Mouse (Mus musculus) kidney, adult 2 months (tissue): Measurements from ENCODE around the gene Bfsp2. TPM values are rescaled to one million over a fixed set of nuclear protein-coding genes. Genes with fewer than 3 reads are reported as not detected.

Source experiments
- DNase-seq: peaks from one replicate; pipeline ENCODE4 v3.0.0; 2021
- H3K27ac ChIP-seq: fragments of 200-500 bp; 2 replicates; pipeline ENCODE4 v1.5.1; 2012; ENCODE audit warnings: low read depth, low read length, control low read depth, inconsistent platforms; ENCODE audit not compliant: insufficient read depth
- H3K27me3 ChIP-seq: fragments of 200-500 bp; replicated peaks from 2 replicates; pipeline ENCODE4 v1.6.1; 2012; ENCODE audit warnings: mild to moderate bottlenecking, moderate library complexity, low read length, inconsistent platforms; ENCODE audit not compliant: control insufficient read depth, insufficient read depth
- H3K36me3 ChIP-seq: fragments of 200-500 bp; 2 replicates; pipeline ENCODE4 v1.6.1; 2012; ENCODE audit warnings: mild to moderate bottlenecking, moderate library complexity, low read length, inconsistent platforms; ENCODE audit not compliant: control insufficient read depth, insufficient read depth
- H3K4me1 ChIP-seq: fragments of 200-500 bp; 2 replicates; pipeline ENCODE4 v1.6.1; 2011; ENCODE audit warnings: low read length; ENCODE audit not compliant: control insufficient read depth, insufficient read depth
- H3K4me3 ChIP-seq: fragments of 200-500 bp; 2 replicates; pipeline ENCODE4 v1.5.1; 2011; ENCODE audit warnings: mild to moderate bottlenecking, low read depth, low read length, control low read depth; ENCODE audit not compliant: insufficient read depth
- CTCF ChIP-seq: fragments of 200-500 bp; conservative IDR thresholded peaks from 2 replicates; pipeline ENCODE4 v1.5.1; 2011; ENCODE audit warnings: low read depth, mild to moderate bottlenecking, control low read depth, low read length, moderate library complexity, mixed read lengths; ENCODE audit not compliant: insufficient read depth, insufficient read length
- POLR2A ChIP-seq: fragments of 200-500 bp; IDR thresholded peaks from one replicate; pipeline ENCODE4 v1.6.1; 2011; ENCODE audit warnings: low read depth, low read length, control low read depth
- WGBS: fragments of 180-500 bp; shearing (Covaris S2); methylation state at CpG from one replicate; pipeline ENCODE4 v1.1.7; 2018; 5-methylcytosine and 5-hydroxymethylcytosine counted together
- polyA plus RNA-seq: library from polyadenylated mRNA; depleted of rRNA; stranded (reverse); fragments of >200 nt; gene quantifications from 2 replicates; pipeline ENCODE4 v1.2.3, GENCODE M21; 2012; rRNA removed

Gene Bfsp2
- polyA plus RNA-seq: 0.14 and 0.56 TPM in 2 replicates

DNA sequence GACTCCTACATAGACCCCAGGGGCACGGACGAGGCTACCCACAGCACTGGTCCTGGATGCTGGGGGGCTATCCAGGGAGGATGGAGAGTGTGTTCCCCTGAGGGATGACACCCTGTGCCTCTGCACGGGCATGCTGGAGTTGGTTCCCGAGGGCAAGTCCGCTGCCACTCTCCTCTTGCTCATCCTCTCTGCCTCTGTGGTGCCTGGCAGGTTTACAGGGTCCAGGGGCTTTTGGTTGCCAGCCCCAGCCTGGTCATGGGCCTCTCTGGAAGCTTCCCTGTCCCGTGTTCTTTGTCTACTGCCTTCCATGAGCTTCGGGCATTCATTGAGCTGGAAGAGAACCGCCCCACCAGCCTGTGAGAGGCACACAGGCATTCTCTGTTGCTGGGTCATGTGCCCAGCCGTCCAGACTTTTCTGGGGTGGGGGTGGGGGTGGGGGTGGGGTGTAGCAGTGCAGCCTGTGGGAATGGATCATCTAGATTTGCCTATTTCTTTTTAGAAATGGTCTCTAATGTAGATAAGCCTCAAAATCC lies at the start of gene Bfsp2:
Bfsp2 (minus strand) TSS at position 377 of the 533 bp plus-strand sequence.
- Histone ChIP-seq H3K27me3 (no peaks in the 10 kb centered on the region), H3K27ac (no peak within 1 kb of the TSS), H3K4me3 (no peak within 1 kb of the TSS), H3K4me1 (peaks cover 12% of the 10 kb centered on the region; the same call in 1 of the 2 replicates), H3K36me3 (no peaks in the 10 kb centered on the region)
- DNase-seq: no peak
- 82% methylated on average over 9 of the region's 9 CpGs for WGBS
- TF ChIP-seq POLR2A: no peak
- TF ChIP-seq CTCF: no peak

DNA sequence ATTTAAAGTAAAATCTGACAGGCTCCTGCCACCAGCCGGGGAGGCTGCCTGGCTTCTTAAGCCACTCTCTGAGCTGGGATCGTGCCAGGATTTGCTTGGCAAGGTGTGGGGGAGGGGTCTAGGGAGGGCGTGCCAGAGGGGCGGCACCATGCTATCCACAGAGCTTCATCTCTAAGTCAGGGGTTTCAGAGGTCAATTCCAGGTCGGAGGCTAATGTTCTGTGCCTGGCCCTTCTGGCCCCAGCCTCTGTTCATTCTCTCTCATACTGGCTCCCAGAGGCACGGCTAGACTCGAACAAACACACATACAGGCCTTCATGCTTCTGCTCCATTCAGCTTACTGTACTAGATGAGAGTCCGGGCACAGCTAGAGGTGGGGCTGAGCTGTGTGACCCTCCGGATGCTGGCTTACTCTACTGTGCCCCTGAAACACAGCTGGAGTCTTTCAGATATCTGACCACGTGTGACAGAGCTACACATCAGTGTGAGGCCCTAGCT lies 44.9 kb upstream of the Bfsp2 start:
- no peaks in the 10 kb centered on the region for H3K27me3 ChIP-seq
- TF ChIP-seq CTCF (no peak), POLR2A (no peak)
- no peak overlapping the region for H3K4me3 ChIP-seq
- no peaks in the 10 kb centered on the region for H3K36me3 ChIP-seq
- no peaks in the 10 kb centered on the region for H3K4me1 ChIP-seq
- no peak overlapping the region for H3K27ac ChIP-seq
- peak; percentile 14 for DNase-seq
- WGBS: 25% methylated on average over 10 of the region's 10 CpGs

DNA sequence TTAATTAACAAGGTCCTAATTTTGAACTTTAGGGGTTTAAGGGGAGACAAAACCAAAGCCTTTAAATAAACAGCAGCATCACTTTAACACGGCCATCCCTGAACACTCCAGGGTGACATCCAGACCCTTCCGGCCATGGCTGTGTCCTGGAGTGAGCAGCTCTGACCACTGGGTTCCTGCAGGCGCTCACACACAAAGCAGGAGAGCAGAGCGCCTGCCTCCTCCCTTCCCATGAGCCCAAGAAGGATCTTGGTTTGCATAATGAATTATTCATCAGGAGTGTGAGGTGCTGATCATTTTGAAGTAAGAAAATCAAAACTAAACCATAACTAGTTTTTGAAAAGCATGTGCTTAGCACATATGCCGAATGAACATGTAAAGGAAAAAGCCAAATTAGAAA lies 44.4 kb upstream of the Bfsp2 start:
- H3K27me3 ChIP-seq: no peaks in the 10 kb centered on the region
- H3K4me3 ChIP-seq: no peak overlapping the region
- no peak overlapping the region for H3K27ac ChIP-seq
- WGBS: 42% methylated on average over 5 of the region's 5 CpGs
- no peak for TF ChIP-seq CTCF
- no peak for TF ChIP-seq POLR2A
- DNase-seq: no peak
- H3K36me3 ChIP-seq: no peaks in the 10 kb centered on the region
- H3K4me1 ChIP-seq: no peaks in the 10 kb centered on the region

DNA sequence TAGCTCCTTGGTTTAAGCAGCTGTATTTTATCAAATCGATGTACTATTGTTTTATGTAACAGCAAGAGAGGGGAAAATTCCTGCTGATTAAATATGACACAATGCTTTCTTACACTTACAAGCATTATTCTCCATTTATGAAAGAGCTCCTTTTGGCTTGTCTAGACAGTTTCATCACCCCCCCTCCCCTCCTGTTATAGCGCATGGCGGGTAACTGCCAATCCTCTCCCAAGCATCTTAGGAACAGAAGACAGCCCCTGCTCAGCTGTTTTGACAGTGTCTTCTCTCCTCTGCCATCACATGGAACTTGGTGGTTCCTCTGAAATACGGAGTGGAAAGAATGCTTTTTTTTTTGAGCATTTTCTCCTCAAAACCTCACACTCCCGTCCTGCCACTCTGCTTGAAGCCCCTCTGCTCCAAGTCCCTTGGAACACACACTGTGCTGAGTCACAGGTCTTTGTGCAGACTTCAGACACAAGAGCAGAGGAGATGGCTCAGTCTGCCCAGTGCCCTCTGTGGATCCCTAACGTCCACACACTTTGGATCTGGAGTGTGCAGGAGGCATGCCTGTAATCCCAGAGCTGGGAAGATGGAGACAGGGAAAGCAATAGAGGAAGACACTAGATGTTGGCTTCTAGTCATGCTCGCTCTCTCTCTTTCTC lies 43.7 kb upstream of the Bfsp2 start:
- TF ChIP-seq CTCF (no peak), POLR2A (no peak)
- Histone ChIP-seq H3K4me3 (no peak overlapping the region), H3K27me3 (no peaks in the 10 kb centered on the region), H3K36me3 (no peaks in the 10 kb centered on the region), H3K27ac (no peak overlapping the region), H3K4me1 (no peaks in the 10 kb centered on the region)
- no peak for DNase-seq
- WGBS: 67% methylated on average over 7 of the region's 7 CpGs

DNA sequence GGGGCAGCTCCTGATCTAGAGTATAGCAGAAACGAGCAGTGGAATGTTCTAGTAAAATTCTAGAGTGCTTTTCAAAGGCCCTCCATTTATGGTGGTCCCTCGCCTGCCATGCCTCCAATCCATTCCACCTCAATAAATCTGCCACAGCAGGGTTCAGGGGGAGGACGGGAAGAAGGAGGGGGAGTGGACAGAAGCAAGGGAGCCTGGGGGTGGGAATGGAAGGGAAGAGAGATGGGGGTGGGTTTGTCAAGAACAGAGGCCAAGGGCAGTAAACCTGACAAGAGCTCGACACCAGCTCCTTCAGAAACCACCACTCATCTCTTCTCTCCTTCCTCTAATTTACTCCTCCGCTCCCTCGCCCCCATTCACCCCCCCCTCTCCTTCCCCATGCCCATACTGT lies 42.8 kb upstream of the Bfsp2 start:
- 52% methylated on average over 6 of the region's 6 CpGs for WGBS
- TF ChIP-seq CTCF: no peak
- no peak for TF ChIP-seq POLR2A
- H3K36me3 ChIP-seq: no peaks in the 10 kb centered on the region
- no peak overlapping the region for H3K4me3 ChIP-seq
- no peak overlapping the region for H3K27ac ChIP-seq
- H3K27me3 ChIP-seq: no peaks in the 10 kb centered on the region
- no peak for DNase-seq
- H3K4me1 ChIP-seq: no peaks in the 10 kb centered on the region

DNA sequence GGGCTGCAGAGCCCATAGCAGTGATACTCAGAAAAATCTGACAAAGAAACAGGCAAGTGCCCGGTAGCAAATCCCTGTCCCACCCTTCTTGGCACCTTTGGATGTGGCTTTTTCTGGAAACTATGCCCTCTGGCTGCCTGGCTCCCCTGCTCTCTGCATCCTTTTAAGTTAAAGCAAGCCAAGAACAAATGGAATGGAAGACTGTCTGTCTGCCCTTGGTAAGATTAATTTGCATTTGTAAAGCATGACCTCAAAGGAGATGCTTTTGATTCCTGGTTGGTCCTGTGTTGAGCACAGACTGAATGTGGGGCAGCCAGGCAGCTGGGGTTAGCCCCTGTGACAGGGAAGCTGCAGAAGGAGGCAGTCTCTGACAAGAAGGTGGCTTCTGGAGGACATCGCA lies 33.7 kb upstream of the Bfsp2 start:
- no peak for TF ChIP-seq POLR2A
- no peak for TF ChIP-seq CTCF
- no peak for DNase-seq
- Histone ChIP-seq H3K36me3 (no peaks in the 10 kb centered on the region), H3K4me3 (no peak overlapping the region), H3K27me3 (no peaks in the 10 kb centered on the region), H3K27ac (no peak overlapping the region), H3K4me1 (no peaks in the 10 kb centered on the region)
- WGBS: 80% methylated on average over 2 of the region's 2 CpGs

DNA sequence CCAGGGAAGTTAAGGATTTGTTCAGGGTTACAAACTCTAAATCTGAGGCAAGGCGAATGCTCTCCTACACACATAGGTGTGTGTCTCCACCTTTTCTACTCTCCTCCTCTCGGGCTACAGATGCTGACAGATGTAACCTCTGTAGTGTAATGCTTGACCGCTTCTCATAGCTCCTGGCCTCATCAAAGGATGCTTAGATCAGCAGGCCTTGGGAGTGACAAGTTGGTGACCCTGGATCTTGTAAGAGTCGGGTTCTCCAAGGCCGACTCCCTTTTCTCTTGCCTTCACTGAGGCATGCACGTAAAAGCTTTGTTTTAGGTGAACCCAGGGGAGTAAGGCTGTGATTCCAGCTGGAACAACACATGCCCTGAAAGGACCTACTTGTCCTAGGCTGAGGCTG lies 32.0 kb upstream of the Bfsp2 start:
- no peaks in the 10 kb centered on the region for H3K36me3 ChIP-seq
- H3K4me3 ChIP-seq: no peak overlapping the region
- no peaks in the 10 kb centered on the region for H3K4me1 ChIP-seq
- H3K27ac ChIP-seq: no peak overlapping the region
- WGBS: 46% methylated on average over 6 of the region's 6 CpGs
- no peak for DNase-seq
- TF ChIP-seq POLR2A (no peak), CTCF (no peak)
- H3K27me3 ChIP-seq: no peaks in the 10 kb centered on the region

DNA sequence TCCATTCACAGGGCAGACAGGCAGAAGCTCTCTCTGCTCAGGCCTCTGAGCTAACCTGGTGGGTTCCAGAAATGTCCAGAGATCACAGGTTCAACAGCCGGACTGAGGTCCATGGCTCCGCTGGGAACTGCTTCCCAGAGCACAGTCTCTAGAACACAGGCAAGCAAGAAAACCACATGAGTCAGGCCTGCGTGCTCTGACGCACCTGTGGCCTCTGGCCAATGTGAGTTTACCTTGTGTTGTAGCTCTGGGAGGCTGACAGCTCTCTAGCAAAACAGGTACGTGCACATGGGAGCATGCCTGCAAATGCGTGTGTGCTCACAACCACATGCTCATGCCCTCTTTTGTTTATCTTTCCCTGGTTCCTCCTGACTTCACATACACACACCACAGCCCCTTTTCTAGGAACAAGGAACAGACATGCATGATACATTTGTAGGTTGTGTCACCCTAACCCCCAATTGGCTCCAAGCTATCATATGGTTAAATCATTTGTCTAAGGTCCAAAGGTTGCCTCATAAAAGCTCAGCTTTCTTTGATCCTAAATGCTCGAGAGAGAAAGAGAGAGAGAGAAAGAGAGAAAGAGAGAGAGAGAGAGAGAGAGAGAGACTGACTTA lies 26.9 kb upstream of the Bfsp2 start:
- H3K27me3 ChIP-seq: no peaks in the 10 kb centered on the region
- peaks cover 5% of the 10 kb centered on the region; the same call in 1 of the 2 replicates for H3K4me1 ChIP-seq
- no peaks in the 10 kb centered on the region for H3K36me3 ChIP-seq
- WGBS: 43% methylated on average over 7 of the region's 7 CpGs
- no peak for TF ChIP-seq CTCF
- TF ChIP-seq POLR2A: no peak
- DNase-seq: peak; percentile 38
- no peak overlapping the region for H3K4me3 ChIP-seq
- H3K27ac ChIP-seq: no peak overlapping the region
